Mouse (Mus musculus) cortical plate, adult 2 months (tissue): Measurements from ENCODE around the gene Vat1. TPM values are rescaled to one million over a fixed set of nuclear protein-coding genes. Genes with fewer than 3 reads are reported as not detected.
"Not testable (repeated sequence)": the region's sequence is repeated elsewhere in the genome, so short reads cannot be mapped to it uniquely, and the experiment has no call there.

Source experiments
- H3K27ac ChIP-seq: fragments of 200-500 bp; 2 replicates; pipeline ENCODE4 v1.5.1; 2012; ENCODE audit warnings: low read length, control low read depth, inconsistent platforms; ENCODE audit not compliant: insufficient read depth
- H3K4me1 ChIP-seq: fragments of 200-500 bp; 2 replicates; pipeline ENCODE4 v1.6.1; 2011; ENCODE audit warnings: low read length; ENCODE audit not compliant: control insufficient read depth, insufficient read depth
- H3K4me3 ChIP-seq: fragments of 200-500 bp; 2 replicates; pipeline ENCODE4 v1.5.1; 2011; ENCODE audit warnings: mild to moderate bottlenecking, low read length, control low read depth; ENCODE audit not compliant: insufficient read depth
- CTCF ChIP-seq: fragments of 200-500 bp; IDR thresholded peaks from 2 replicates; pipeline ENCODE4 v1.5.1; 2011; ENCODE audit warnings: mild to moderate bottlenecking, control low read depth, low read length; ENCODE audit not compliant: insufficient read depth; ENCODE audit errors: extremely low read depth
- POLR2A ChIP-seq: fragments of 200-500 bp; IDR thresholded peaks from 2 replicates; pipeline ENCODE4 v1.6.1; 2011; ENCODE audit warnings: mild to moderate bottlenecking, low read length, control low read depth; ENCODE audit not compliant: insufficient read depth; ENCODE audit errors: extremely low read depth
- polyA plus RNA-seq: library from polyadenylated mRNA; depleted of rRNA; stranded (reverse); fragments of >200 nt; gene quantifications from 2 replicates; pipeline ENCODE4 v1.2.3, GENCODE M21; 2012

Vat1 gene
- polyA plus RNA-seq, 1 experiment = 33.5 TPM

DNA sequence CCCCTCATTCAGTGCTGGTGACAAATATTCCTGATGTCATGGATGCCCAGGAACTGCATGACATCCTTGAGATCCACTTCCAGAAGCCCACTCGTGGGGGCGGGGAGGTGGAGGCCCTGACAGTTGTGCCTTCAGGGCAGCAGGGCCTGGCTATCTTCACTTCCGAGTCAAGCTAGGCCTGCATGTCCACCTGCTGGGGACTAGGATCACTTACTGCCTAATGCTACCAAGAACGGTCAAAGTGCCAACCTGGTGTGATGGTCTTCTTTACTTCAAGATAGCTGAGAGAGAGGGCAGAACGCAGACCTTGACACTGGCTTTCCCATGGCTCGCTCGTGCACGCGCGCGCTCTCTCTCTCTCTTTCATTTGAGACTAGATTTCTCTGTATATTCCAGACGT, 7.8 kb downstream of the Vat1 start:
- TF ChIP-seq CTCF = no peak
- no peak for TF ChIP-seq POLR2A
- H3K4me1 ChIP-seq = peaks cover 4% of the 10 kb centered on the region; the same call in 1 of the 2 replicates

DNA sequence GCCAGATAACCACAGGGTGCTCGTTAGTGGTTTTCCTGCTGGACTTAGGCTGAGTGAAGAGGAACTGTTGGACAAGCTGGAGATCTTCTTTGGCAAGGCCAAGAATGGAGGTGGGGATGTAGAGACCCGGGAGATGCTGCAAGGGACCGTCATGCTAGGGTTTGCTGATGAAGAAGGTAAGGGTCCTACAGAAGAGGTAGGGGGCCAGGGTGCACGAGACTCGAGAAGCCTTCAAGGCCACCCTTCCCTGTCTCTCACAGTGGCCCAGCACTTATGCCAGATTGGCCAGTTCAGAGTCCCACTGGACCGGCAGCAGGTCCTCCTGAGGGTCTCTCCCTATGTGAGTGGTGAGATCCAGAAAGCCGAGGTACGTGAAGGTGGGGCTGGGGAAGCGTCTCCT, 8.4 kb downstream of the Vat1 start:
- Histone ChIP-seq H3K27ac (no peak overlapping the region), H3K4me3 (no peak overlapping the region), H3K4me1 (peaks cover 4% of the 10 kb centered on the region; the same call in 1 of the 2 replicates)
- TF ChIP-seq POLR2A (no peak), CTCF (no peak)

More for the DNA sequence above, 7.8 kb downstream of the Vat1 start:
- no peak overlapping the region for H3K4me3 ChIP-seq
- no peak overlapping the region for H3K27ac ChIP-seq

DNA sequence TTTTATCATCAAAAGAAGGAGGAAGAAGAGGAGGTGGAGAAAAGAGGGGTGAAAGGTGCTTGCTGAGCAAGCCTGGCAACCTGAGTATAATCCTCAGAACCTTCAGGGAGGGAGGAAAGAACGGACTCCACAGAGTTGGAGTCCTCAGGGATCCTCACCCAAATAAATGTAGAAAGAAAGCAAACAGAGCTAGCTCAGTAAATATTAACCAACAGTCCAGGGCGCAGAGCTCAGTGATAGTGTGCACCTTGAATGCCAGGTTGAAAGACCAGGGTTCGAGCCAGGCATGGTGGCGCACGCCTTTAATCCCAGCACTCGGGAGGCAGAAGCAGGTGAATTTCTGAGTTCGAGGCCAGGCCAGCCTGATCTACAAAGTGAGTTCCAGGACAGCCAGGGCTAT, 10.4 kb downstream of the Vat1 start:
- Histone ChIP-seq H3K4me3 (no peak overlapping the region), H3K27ac (no peak overlapping the region), H3K4me1 (no peaks in the 10 kb centered on the region)
- TF ChIP-seq POLR2A = no peak
- no peak for TF ChIP-seq CTCF

DNA sequence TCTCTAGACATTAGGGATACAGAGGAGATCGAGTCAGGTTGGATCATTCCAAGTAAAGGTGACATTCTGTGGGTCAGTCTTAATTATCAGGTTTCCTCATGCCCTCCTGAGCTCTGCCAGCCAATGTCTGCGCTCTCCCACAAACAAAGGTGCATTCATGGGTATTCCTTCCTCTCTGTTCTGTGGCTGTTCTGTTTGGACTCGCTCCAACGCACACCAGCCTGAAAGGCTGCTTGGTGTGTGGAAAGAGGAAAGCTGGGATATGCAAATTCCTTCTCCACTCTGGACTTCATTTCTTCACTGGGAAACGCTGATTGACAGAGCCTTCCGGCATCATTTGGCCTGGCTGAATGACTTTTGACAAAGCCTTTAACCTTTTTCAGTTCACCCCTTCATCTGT, 11.3 kb downstream of the Vat1 start:
- Histone ChIP-seq H3K4me1 (no peaks in the 10 kb centered on the region), H3K4me3 (no peak overlapping the region), H3K27ac (no peak overlapping the region)
- TF ChIP-seq CTCF = no peak
- no peak for TF ChIP-seq POLR2A

DNA sequence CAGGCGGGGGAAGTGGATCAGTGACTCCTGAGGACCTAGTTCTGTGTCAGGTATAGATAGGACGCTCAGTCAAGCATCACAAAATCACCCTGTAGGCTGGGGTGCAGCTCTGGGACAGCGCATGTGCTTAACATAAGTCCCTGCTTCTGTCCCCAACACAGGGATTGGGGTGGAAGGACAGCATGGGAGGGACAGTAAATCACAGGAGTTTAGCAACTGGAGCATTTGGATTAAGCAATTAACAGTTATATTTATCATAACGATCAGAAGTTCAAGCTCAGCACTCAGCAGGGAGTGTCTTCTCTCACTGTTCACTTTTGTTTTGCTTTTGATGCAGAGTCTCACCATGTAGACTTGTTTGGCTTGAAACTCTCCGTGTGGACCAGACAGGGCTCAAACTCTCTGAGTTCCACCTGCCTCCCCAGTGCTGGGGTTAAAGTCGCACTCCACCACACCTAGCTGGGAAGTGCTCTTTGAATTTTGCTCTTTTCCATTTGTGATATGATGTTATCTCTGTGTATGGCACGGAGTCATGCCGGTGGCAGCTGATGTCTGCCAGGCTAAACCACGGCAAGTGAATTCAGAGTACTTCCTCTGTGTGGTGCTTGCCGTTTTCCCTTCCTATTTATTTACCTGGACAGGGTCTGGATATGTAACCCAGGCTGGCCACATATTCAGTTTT, 13.8 kb downstream of the Vat1 start:
- no peak overlapping the region for H3K27ac ChIP-seq
- no peak overlapping the region for H3K4me3 ChIP-seq
- TF ChIP-seq POLR2A (no peak), CTCF (no peak)
- H3K4me1 ChIP-seq = no peaks in the 10 kb centered on the region; the same call in 1 of the 2 replicates

DNA sequence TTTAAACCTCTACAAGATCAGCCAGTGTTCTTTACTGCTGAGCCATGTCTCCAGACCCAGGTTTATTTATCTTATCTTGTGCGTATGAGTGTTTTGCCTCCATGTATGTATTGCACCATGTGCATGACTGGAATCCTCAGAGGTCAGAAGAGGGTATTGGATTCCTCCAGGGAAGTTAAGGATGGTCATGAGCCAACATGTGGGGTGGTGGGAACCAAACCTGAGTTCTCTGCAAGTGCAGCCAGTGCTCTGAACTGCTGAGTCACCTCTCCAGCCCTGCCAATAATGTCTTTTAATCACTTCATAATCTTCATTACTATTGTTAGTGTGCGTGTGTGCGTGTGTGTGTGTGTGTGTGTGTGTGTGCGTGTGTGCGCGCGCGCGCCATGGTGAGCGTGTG, 14.5 kb downstream of the Vat1 start:
- no peak for TF ChIP-seq CTCF
- TF ChIP-seq POLR2A = no peak
- H3K4me1 ChIP-seq = no peaks in the 10 kb centered on the region; the same call in 1 of the 2 replicates
- H3K27ac ChIP-seq = no peak overlapping the region
- H3K4me3 ChIP-seq = no peak overlapping the region

DNA sequence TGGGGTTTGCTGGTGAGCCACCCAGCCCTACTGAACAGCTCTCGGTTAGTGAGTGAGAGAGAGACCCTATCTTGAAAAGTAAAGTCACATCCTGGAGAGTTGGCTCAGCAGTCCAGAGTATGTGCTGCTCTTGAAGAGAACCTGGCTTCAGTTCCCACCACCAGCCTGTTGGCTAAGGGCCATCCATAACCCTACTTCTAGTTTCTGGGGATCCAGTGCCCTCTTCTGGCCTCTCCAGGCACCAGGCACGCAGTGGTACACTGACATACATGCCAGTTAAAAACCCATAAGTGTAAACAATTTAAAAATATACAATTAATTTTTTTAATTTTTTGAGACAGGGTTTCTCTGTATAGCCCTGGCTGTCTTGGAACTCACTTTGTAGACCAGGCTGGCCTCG, 15.6 kb downstream of the Vat1 start:
- no peaks in the 10 kb centered on the region; the same call in 1 of the 2 replicates for H3K4me1 ChIP-seq
- TF ChIP-seq CTCF (no peak), POLR2A (no peak)
- no peak overlapping the region for H3K4me3 ChIP-seq
- H3K27ac ChIP-seq = no peak overlapping the region

DNA sequence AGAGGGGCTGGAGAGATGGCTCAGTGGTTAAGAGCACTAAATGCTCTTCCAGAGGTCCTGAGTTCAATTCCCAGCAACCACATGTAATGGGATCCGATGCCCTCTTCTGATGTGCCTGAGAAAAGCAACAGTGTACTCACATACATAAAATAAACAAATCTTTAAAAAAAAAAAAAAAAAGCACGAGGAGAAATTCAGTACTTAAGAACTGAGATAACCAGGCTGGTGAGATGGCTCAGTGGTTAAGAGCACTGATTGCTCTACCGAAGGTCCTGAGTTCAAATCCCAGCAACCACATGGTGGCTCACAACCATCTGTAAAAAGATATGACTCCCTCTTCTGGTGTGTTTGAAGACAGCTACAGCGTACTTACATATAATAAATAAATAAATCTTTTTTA, 16.4 kb downstream of the Vat1 start:
- not testable (repeated sequence) for H3K4me3 ChIP-seq, H3K27ac ChIP-seq, H3K4me1 ChIP-seq

DNA sequence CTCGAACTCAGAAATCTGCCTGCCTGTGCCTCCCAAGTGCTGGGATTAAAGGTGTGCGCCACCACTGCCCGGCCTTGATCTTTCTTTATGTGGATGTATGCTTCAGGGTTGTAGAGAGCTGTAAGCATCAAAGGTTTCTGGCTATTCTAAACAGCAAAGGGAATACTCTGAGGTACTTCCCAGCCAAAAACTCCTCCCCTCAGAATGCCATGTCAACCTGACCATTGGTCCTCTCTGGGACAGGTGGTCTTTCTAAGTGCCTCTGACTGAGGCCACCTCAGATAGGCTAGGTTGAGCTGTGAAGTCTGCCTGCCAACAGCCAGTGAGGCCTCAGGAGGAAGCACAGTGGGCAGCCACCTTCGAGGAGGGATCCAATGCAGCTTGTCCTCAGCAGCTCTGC, 17.1 kb downstream of the Vat1 start:
- TF ChIP-seq CTCF (no peak), POLR2A (no peak)
- Histone ChIP-seq H3K27ac (no peak overlapping the region), H3K4me3 (peak overlapping the region; percentile 36; the same call in 1 of the 2 replicates), H3K4me1 (no peaks in the 10 kb centered on the region; the same call in 1 of the 2 replicates)

DNA sequence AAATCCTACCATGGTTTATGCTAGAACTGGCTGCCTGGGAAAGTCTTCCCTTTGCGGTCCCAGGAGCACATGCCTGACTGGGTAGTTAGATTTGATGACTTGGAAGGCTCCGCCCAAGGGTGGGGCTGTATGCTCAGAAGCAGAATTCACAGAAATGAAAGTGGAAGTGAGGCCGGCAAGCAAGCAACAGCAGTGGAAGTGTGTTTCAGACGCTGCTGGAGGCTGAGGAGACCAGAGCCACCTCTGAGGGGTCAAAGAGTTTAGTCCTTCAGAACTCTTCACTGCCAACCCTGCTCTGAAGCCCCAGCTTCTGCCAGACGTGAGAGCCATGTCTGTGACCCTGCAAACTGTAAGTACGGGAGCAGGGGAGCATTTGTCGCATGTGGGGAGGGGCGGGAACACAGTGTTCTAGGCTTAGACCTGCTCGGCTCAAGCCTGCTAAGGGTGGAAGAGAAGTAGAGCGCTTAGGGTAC, 17.7 kb downstream of the Vat1 start, which contains the start of gene Ifi35:
Gene Ifi35 (plus strand): TSS at position 134 of the 473 bp plus-strand sequence.
- Histone ChIP-seq H3K4me1 (no peaks in the 10 kb centered on the region; the same call in 1 of the 2 replicates), H3K27ac (0 out of 2 replicates have a peak within 1 kb of the TSS, but pooled peaks have one; percentile 45)
- TF ChIP-seq POLR2A = 0 out of 2 replicates have a peak, but pooled peaks have one; percentile 28
- no peak for TF ChIP-seq CTCF

More for the DNA sequence above, 17.7 kb downstream of the Vat1 start, which contains the start of gene Ifi35:
- peak within 1 kb of the TSS; percentile 36 for H3K4me3 ChIP-seq
